Mouse (Mus musculus) 3T3-L1 (cell line): ENCODE results near the gene Colgalt1.
A peak's percentile ranks its signal among the peaks of the same experiment; 100 is the strongest.

ENCODE experiments used
- DNase-seq: peaks from one replicate; pipeline ENCODE4 v3.0.0-alpha.2; 2015; ENCODE audit warnings: low read depth, low spot score

Gene Colgalt1

DNA sequence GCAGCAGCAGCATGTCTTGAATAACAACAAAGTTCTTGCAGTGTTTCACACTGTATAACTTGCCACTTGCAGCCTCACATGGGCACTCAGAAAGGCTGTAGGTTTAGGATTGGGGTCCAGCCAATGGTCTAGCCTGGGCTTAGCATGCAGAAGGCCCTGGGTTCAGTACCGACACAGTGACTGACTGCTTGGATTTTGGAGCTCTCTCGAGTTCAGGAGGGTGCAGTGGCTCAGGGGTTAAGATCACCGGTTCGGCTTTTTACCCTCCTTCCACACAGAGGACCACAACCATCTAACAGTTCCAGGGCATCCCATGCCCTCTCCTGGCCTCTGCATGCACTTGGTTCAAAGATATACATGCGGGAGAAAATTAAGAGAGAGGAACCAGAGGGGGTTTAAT is 19.8 kb upstream of the Colgalt1 start:
- no peak for DNase-seq

DNA sequence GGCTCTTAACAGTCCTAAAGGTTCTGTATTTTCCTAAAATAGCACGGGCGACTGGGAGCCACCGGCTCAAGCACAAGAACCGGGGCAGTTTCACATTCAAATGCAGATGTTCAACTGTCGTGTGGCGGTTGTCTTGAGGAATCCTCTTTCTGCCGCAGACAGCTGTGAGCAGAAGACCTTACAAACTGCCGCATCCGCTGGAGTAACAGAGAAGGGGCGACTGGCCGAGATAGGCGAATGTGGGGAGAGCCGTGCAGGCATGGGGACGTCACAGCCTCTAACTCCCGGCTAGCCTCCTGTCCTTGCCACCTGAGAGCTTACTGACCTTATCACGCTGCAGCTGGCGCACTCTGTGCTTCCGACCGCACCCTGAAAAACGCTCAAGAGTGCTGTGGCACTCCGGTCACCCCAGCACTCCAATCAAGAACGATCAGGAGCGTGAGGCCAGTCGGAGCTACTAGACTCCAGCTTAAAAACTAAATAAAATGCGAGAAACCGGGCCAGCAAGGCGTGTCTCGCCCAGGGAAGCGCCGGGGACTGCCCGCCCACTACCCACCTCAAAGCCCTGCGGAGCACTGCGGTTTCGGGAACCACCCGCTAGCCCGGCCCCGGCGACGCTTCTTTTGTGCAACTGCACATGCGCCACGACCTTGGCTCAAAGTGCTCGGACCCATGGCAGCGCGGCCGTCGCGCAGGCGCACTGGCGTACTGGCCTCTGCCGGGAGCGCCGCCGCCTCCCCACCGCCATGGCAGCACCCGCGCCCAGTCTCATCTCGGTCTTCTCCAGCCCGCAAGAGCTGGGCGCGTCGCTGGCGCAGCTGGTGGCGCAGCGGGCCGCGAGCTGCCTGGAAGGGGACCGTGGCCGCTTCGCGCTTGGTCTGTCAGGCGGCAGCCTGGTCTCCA is 19.1 kb upstream of the Colgalt1 start, which contains the start of gene Pgls:
Gene Pgls (plus strand): TSS at position 706 of the 903 bp plus-strand sequence.
- peak; percentile 95 for DNase-seq

DNA sequence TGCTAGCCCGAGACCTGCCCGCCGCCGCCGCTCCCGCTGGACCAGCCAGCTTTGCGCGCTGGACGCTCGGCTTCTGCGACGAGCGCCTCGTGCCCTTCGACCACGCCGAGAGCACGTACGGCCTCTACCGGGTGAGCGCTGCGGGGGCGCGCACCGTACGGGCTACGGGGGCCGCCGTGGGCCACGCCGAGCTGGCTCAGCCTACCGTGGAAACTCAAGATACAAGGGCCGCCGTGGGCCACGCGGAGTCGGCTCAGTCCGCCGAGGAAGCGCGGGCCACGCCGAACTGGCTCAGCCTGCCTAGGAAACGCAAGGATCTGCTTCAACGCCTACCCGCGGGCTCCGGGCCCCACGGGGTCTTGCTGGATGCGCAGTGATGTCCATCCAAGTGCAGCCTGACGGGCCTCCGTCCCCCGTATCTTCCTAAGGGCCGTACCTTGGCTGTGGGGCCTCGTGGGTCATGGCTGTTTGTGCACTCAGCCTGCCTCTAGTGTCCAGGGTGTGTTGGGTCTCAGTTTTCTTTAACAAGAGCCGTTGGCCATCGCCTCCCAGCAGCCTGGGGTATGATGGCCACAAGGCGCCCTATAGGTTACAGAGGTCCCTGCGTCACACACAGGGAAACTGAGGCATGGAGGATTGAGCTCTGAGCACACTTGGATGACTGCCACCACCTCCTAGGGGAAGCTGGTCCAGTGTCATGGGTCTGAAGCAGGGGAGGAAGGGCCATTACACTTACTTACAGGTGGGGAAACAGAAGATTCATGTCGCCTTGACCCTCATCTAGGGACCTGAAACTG is 18.2 kb upstream of the Colgalt1 start:
- DNase-seq = peak; percentile 48

DNA sequence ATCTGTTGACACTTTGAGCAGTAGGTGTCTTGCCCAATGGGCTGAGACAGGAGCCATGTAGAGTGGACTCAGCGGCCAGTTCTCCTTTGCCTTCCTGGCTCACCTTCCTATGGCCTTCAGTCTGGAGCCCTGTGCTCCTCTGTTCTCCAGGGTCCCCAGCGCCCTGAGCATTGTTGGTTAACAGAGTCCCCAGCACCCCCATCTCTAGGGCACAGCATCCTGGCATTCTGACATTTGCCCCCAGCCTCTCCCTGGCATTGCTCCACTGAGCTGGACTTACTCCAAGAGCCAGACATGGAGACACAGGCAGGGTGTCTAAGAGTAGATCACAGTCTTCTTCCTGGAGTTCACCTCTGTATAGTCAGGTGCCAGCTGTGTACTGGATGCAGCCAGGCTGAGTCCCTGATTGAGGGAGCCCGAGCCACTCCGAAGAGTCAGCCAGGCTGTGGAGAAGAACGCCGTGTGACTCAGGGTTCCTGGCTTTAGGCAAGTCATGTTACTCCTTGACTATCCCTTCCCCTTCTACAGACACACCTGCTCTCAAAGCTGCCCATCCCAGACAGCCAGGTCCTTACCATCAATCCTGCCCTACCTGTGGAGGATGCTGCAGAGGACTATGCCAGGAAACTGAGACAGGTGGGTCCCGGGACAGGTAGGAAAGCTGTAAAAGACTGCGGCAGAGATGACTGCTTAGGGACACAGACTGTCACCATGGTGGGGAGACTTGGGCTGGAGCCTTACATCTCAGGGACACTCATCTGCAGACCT is 17.1 kb upstream of the Colgalt1 start:
- DNase-seq = no peak

DNA sequence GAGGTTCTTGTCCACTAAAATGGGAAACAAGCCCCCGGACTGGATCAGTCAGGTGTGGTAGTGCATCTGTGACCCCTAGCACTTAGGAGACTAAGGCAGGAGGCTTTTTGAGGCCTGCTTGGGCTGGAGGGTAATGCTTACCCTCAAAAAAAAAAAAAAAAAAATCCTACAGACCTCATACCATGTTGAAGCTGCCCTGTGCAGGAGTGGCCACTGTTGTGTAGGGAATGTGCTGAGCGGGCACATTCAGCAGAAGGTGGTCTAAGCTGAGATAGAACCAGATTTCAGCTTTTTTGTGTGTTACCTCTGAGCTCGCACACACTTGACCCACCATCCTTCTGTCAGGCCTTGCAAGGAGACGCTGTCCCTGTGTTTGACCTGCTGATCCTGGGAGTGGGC is 16.5 kb upstream of the Colgalt1 start:
- no peak for DNase-seq

DNA sequence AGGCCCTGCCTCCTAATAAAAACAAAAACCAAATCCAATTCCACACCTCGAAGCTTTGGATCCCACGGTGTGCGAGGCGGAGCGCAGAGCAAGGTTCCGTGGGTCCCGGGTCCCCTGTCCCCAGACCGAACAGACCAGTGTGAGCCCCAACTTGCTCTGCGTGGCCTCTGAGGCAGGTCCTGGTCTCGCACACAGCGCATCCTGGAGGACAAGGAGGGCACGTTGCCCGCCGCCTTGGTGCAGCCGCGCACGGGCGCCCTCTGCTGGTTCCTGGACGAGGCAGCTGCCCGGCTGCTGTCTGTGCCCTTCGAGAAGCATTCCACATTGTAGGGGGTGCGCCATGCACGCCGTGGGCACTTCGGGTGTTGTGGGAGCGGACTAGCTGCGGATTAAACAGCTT is 14.9 kb upstream of the Colgalt1 start:
- peak; percentile 77 for DNase-seq

DNA sequence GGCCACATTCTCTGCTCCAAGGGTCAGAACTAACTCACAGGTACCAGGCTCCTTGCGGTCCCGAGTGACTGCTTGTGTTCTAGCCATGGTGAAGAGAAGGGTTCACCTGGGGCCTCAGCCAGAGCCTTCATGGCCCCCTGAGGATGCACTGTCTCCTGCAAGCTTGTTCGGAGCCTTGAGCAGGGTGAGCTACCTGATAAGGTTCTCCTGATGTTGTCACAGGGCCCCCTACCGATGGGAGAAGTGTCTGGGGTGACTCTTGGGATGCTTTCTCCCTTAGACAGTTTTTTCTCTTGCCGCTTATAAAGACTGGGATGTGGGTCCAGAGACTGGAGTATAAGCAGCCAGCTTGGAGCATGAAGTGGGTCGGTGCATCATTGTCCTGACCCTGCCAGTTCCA is 14.4 kb upstream of the Colgalt1 start:
- DNase-seq = no peak

DNA sequence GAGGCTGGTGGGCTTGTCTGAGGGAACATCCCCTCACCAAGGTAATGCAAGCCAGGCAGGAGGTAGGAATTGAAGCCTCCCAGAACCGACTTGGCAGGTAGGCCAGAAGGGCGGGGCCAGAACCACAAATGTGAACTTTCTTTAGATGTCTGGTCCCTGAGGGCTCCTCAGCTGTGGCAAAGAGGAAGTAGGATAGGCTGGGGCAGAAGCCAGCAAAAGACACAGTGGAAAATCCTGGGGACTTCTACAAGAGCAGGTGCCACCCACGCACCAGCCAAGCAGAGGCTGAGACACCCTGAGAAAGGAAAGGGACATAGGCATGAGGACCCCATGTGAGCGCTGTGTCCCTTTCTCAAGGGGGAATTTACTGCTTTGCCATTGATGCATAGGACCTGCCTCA is 14.0 kb upstream of the Colgalt1 start:
- DNase-seq = no peak

DNA sequence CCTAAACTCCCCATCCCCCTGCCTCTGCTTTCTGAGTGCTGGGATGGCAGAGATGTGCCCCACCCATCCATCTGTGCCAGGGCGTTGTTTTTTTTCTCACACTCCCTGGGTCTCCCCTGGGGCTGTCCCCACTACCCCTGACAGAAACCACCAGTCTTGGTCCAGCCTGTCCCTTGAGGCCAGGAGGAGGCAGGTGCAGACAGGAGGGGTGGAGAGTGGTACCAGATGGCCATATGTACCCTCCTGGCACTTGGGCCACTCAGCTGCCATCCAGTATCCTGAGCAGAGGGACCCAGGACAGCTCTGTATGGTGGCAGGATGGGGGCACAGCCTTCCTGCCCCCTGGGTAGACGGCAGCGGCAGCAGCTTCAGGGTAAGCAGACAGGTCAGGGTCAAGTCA is 13.3 kb upstream of the Colgalt1 start, which contains the start of gene Fam129c:
Gene Fam129c (plus strand): TSS at position 198 of the 400 bp plus-strand sequence.
- DNase-seq = no peak

DNA sequence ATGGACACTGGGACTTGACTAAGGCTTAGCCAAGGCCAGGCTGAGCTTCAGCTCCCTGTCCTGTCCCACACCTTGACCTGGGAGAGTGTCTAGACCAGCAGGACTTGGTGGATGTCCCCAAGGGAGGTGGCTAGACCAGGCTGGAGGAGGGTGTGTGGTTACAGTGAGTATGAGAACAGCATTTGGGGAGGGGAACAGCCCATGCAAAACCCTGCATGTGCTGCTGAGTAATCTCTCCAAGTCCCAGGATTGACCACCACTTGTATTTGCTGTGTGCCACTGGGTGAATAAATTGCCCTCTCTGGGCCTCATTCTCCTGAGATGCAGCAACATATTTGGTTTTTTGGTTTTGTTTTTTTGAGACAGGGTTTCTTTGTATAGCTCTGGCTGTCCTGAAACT is 12.4 kb upstream of the Colgalt1 start:
- DNase-seq = no peak

DNA sequence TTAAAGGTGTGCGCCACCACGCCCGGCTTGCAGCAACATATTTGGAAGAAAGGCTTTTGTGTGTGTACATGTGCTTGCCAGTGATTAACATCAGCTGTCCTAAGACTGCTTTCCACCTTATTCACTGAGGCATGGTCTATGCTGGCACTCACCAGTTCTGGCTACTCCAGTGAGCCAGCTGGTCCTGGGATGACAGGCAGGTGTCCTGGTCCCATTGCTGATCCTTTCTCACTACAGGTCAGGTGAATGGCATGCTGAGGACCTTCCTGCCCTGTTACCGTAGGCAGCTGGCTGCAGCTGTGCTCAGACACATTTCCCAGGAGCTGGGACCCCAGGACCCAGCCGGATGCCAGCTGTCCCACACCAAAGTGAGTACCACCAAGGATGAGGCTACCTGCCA is 12.0 kb upstream of the Colgalt1 start:
- no peak for DNase-seq

DNA sequence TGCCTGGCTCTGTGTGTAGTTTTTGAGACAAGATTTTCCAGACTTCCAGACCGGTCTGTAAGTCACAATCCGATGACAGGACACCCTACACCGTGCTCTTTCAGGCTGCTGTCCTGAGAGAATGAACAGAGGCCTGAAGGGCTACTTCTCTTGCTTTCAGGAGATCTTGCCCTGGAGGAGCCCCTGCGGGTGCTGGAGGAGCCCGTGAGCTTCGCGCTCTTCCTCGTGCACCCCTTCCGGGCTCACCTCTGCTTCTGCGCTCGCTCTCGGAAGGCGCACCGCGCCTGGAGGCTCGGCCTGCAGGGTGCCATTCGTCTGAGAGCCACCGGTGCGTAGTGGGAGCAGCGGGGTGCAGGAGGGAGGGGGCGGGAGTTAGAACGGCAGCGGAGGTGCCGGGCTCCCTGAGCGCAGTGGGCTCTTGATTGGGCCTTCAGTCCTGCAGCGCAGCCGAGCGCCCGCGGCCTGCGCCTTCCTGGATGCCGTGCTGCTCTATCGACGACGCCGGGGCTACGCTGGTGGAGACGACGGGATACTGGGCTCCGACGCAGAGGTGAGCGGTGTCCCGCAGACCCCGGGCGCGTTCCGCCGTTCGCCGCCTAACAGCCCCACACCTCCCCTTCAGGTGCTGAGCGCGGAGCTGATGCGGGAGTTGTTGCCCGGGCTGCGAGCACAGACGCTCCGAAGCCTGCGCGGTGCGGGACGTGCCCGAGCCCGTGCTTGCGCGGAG is 8.7 kb upstream of the Colgalt1 start:
- no peak for DNase-seq

DNA sequence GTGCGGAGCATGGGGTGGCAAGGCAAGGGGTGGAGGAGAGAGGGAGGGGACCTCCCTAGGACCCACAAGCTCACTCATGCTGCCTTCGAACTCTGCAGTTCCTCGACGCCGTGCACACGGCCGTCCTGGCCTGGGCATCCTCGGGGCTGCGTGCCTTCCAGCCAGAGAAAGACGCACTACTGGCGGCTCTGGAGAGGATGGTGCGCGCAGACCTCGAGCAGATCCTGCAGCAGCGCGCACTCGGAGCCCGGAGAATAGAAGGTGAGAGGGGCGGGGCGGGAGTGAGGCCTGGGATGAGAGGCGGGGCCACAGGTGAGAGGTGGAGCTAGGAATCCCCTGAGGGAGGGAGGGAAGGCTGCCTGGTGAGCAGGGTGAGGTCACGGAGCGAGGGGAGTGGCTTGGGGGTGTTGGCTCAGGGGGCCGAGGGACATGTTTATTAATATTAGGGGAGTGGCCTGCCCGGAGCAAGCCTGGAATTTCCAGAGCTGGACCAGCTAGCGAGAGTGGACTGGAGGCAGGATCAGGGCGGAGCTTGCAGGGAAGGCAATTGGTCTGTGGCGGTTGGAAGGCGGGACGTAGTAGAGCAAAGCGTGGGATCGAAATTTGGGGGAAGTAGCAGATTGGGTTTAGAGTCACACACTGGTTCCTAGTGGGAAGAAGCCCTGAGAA is 8.0 kb upstream of the Colgalt1 start:
- no peak for DNase-seq

DNA sequence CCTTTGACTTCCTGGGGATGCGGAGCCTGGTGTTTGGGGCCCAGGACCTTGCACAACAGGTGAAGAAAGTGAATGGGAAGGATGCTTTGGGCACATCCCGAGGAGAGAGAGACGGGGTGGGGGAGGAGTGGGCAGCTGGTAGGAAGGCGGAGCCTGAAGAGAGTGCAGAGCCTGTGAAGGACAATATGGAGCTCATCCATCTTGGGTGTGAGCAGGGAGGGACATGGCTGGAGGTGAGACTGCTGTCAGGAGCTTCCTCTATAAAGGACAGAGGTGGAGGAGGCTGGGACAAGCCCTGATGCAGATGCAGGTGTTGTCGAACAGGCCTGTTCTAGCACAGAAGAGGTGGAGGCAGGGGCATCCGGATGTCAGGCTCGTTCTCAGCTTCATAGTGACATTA is 6.8 kb upstream of the Colgalt1 start:
- DNase-seq = no peak

DNA sequence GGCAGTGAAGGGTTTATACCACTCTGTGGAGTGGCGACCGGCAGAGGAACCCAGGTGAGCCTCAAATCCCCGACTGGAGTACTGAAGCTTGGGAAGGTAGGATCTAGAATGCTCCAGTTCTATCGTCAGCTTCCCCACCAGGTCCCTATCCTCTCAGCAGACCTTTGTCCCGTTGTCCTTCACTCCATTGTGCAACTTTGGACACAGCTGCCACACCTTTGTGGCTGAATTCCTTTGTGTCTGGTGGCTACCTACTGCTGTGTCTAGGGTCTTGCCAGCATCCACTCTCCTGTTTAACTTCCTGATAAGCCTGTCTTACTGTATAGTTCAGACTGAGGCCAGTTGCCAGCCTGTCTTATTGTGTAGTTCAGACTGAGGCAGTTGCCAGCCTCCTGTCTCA is 1.3 kb downstream of the Colgalt1 start:
- no peak for DNase-seq

DNA sequence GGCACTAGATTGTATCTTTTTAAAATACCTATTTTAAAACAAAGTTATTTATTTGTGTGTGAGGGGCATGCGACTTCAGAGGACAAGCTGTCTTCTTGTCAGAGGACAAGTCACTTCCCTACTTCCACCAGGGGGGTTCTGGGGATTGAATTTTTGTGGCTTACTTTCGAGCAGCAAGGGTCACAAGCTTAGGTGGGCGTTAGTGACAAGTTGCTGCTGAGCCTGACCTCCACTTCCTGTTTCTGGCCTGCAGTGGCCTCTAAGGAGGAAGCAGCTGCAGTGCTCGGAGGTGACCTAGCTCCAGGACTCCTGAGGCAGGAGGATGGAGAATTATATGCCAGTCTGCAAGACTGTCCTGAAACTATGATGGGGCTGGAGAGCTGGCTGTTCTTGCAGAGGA is 2.6 kb downstream of the Colgalt1 start:
- no peak for DNase-seq

DNA sequence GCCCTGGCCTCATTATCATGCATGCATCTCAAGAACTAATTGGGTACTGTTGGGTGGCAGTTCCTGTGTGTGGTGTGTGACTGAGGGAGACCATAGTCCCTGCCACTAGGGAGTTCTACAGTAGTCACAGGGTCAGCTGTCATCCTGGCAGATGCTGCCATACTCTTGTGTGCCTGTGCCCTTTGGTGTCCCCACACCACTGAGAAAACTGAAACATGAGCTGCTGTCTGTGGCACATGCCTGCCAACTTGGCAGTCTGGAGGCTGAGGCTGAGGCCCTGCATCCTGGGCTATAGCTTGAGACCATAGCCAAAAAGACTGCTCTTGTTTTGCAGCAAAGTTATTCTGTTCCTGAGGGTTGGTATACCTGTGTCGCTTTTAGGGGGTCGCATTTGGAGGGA is 9.0 kb downstream of the Colgalt1 start:
- DNase-seq = no peak

DNA sequence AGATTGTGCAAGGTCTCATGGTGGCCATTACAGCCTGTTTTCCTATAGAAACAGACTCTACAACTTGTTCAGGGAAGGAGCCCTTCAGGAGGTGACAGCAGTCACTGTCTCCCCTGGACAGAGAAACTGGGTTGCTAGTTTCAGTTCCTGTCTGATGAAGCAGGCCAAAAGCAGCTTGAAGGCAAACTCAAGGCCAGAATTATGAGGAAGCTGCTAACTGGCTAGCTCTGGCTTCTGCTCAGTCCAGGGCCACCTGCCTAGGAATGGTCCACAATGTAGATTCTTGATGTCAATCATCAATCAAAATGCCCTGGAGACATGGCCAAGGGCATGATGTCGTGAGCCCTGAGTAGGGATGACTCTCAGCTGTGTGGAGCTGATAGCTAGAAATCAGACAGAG is 14.3 kb downstream of the Colgalt1 start:
- DNase-seq = no peak

DNA sequence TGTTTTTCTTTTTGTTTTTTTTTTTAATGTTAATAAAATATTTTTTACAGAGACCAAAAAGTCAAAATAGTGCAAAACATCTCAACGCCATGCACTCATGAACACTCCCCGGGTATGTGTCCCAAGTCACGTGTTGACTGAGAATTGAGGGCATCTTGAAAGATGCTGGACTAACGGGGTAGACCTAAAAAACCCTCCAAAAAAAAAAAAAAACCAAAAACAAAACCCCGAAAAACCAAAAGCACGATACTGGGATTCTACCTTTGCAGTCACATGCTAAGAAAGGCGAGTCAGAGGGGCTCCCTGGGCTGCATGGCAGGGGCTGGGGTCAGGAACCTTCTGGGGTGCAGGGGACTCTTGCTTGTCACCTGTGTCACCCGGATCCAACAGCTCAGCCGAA is 16.0 kb downstream of the Colgalt1 start:
- DNase-seq = no peak

DNA sequence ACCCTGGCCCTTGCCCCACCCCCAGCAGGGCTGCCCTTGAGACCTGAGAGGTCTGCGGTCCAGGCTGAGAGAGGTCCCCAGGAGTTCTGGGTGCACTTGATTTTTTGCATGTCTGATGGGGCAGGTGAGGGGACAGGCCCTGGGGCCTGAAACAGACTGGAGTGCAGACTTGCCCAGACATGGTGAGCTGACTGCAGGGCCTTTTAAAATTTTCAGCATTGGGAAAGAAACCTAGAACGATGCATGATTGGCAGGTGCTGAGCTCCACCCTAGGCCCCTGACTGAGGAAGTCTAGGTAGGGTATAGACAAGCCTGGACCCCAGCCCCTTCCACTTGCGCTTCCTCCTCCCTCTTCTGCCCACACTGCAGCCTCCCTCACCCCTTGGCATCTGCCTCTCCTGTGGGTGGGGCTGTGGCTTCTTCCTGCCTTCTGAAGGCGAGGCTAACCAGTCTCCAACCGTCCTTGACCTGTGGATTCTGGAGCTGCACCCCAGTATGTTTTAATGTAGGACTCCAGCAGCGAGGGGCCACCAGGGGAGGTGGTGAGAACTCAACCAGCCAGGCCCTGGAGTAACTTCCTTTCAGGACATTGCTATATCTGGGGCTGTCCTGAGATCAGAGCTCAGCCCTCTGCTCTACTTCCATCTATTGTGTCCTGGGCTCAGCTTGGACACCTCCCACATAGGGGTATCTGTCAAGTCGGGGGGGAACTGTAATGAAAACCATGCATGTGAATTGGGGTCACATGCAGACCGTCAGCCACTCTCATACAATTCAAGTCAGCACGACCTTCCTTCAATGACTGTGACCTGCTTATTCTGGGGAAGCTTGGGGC is 16.7 kb downstream of the Colgalt1 start:
- no peak for DNase-seq
